Comparison of ENCODE assay signal across 4 mouse cellular contexts in the genomic region with DNA sequence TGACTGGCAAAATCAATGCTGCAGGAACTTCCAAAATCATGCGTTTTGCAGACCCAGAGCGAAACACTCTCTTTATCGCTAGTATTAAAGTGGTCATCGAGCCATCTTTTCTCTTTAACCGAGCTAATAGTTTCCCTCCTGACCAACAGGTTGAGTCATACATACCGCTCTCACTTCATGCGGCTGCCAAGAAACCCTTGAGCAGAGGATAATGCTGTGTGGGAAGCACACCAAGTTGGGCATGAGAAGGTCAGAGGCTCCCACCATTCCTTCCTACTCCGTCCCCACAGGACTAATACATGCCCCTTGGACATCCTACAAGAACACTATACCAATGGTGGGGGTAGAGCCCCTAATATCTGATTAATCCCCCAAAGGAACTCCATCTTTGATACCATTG.
"Had no signal": no experiment of that assay in that cellular context is flagged by ENCODE, and none has a peak within 500 bp of the region (broad histone marks: within the 10 kb centered on the region; RNA-seq: fewer than 3 reads in every experiment).

No protein-coding gene starts in this region.

- DNase-seq: kidney, postnatal 25 days; right cerebral cortex, adult 18-20 months; right cerebral cortex, postnatal 25 days; thymus, postnatal 4 days had no signal
